Mouse (Mus musculus): ENCODE measurements around the gene Ehbp1. TPM values are rescaled to one million over a fixed set of nuclear protein-coding genes. Genes with fewer than 3 reads are reported as not detected.

Gene Ehbp1
- 44.2 TPM for polyA plus RNA-seq (2014; fragmentation: Illumina TruSeq; extraction: RNeasy Lipid Tissue Mini Kit (QIAGEN cat#74804))

DNA sequence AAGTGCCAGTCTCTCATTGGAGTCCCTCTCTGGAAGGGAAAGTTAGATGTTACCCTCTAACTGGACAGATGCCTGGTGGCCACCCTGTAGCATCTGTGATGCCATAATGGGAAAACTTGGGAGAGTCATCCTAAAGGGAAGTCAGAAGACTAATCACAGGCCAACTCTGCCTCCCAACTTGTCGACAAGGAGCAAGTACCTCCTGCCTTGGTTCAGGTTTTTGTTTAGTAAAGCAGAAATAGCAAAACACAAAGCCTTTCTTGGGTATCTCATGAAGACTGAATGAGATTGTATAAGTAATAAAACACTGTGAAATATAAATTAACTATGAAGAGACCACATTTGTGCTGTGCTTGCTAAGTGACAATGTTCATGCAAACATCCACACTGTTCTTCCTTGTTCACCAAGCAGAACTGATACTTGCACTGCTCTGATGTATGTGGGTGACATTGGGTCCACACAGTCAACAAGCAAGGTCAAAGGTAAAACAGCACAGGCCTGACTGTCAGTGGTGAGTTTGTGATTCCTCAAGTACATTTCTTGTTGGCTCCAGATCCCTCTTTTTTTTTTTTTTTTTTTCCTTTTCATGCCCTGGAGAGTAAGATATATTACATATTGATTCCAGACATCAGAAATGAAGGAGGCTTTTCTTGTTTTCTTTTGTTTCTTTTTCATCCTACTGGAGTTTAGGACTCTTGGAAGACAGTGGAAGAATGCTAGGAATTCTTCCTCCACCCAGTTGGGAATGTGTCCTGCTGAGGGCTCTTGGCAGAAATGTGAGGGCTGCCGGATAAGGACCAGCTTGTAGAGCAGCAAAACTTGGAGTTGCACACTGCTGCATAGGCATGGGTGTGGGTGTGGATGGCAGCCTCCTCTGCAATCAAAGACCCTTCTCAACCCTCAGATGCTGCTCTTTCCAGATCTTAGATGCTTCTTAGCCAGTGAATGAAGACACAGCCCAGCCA lies at the start of gene Ehbp1:
Gene Ehbp1 (minus strand): TSS at position 51 of the 966 bp plus-strand sequence.

GRCm38 (mm10) chr11:22002783-22003340 lies 339.2 kb downstream of the Ehbp1 start, which contains the start of gene Otx1:
Otx1 (minus strand) TSS chr11:22002897.

Other genes with a start within 250 kb of the Ehbp1 start
- gene Tmem17, start 169.8 kb upstream of the Ehbp1 start, polyA plus RNA-seq (2014; fragmentation: Illumina TruSeq; extraction: RNeasy Lipid Tissue Mini Kit (QIAGEN cat#74804)) = 11.1 TPM

Data from ovary, adult 10 weeks (tissue).